Mouse (Mus musculus): ENCODE results near the gene Gpr153. TPM values are rescaled to one million over a fixed set of nuclear protein-coding genes. Genes with fewer than 3 reads are reported as not detected.
"Not testable (repeated sequence)": the region's sequence is repeated elsewhere in the genome, so short reads cannot be mapped to it uniquely, and the experiment has no call there.

Gene Gpr153
- 1.4 and 3.0 TPM in 2 replicates for polyA plus RNA-seq (2016; fragmentation: Nextera tagmentation; extraction: Ambion mirVana)

- WGBS = under 1% methylated on average over 48 of the region's 48 CpGs
These were observed at the start of gene Gpr153 for GRCm38 (mm10) chr4:152273621-152274236. Gene Gpr153, plus strand, starts transcription at chr4:152274232.

GRCm38 (mm10) chr4:152226901-152227486 is 47.0 kb upstream of the Gpr153 start:
- H3K27me3 ChIP-seq (ENCODE audit: low read depth, poor library complexity, severe bottlenecking) = no peaks in the 10 kb centered on the region
- peak overlapping the region; percentile 7; the same call in 1 of the 2 replicates for H3K27ac ChIP-seq
- WGBS = 88% methylated on average over 13 of the region's 13 CpGs
- DNase-seq (ENCODE audit: low spot score) = no peak
- no peak overlapping the region for H3K4me3 ChIP-seq
- H3K9me3 ChIP-seq (replicated peaks) = no peaks in the 10 kb centered on the region
- peaks cover 16% of the 10 kb centered on the region for H3K4me1 ChIP-seq
- H3K36me3 ChIP-seq = no peaks in the 10 kb centered on the region

More at GRCm38 (mm10) chr4:152273621-152274236, at the start of gene Gpr153:
- Histone ChIP-seq H3K27ac (peak within 1 kb of the TSS; percentile 82), H3K4me1 (peaks cover 55% of the 10 kb centered on the region), H3K9me3 (replicated peaks) (no peaks in the 10 kb centered on the region), H3K36me3 (no peaks in the 10 kb centered on the region), H3K27me3 (ENCODE audit: low read depth, poor library complexity, severe bottlenecking) (peaks cover 65% of the 10 kb centered on the region), H3K4me3 (peak within 1 kb of the TSS; percentile 71)
- peak; percentile 66 for DNase-seq (ENCODE audit: low spot score)

DNA sequence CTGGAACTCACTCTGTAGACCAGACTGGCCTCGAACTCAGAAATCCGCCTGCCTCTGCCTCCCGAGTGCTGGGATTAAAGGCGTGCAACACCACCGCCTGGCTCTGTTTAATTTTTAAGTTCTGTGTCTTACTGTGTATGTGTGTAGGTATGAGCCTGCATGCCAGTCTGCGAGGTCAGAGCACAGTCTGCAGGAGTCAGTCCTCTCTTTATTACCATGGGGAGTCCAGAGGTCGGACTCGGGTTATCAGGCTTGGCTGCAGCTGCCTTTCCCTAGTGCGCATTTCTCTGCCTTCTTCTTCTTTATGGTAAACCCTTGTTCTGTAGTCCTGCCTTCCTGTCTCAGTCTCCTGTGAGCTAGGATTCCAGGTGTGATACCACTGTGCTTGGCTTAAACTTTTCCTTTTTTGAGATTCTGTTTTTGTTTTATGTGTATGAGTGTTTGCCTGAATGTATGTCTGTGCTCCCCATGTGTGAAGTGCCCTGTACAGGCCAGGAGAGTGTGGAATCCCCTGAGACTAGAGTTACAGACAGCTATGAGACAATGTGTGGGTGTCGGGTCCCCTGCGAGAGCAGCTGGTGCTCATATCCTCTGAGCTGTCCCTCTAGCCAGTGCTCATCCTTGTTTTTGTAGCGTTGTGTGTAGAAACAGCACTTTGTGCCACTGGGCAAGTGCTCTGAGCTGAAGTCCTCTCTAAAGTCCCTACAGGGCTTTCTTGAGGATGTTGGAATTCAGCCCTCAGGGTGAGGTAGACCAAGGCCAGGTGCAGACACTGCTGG is 46.1 kb upstream of the Gpr153 start:
- Histone ChIP-seq H3K36me3 (no peaks in the 10 kb centered on the region), H3K9me3 (replicated peaks) (no peaks in the 10 kb centered on the region), H3K27ac (no peak overlapping the region), H3K4me3 (no peak overlapping the region), H3K4me1 (peaks cover 16% of the 10 kb centered on the region), H3K27me3 (ENCODE audit: low read depth, poor library complexity, severe bottlenecking) (no peaks in the 10 kb centered on the region)
- DNase-seq (ENCODE audit: low spot score) = no peak
- 83% methylated on average over 12 of the region's 12 CpGs for WGBS

GRCm38 (mm10) chr4:152230331-152230730 is 43.7 kb upstream of the Gpr153 start:
- not testable (repeated sequence) for H3K36me3 ChIP-seq; H3K9me3 ChIP-seq (replicated peaks); H3K27me3 ChIP-seq (ENCODE audit: low read depth, poor library complexity, severe bottlenecking); H3K4me3 ChIP-seq; H3K27ac ChIP-seq; DNase-seq (ENCODE audit: low spot score)
- 29% methylated on average over 4 of the region's 4 CpGs for WGBS
- H3K4me1 ChIP-seq = peaks cover 16% of the 10 kb centered on the region

- 89% methylated on average over 7 of the region's 7 CpGs for WGBS
- DNase-seq (ENCODE audit: low spot score) = no peak
- Histone ChIP-seq H3K27ac (no peak overlapping the region), H3K4me3 (no peak overlapping the region), H3K9me3 (replicated peaks) (no peaks in the 10 kb centered on the region), H3K4me1 (peaks cover 16% of the 10 kb centered on the region), H3K36me3 (no peaks in the 10 kb centered on the region), H3K27me3 (ENCODE audit: low read depth, poor library complexity, severe bottlenecking) (no peaks in the 10 kb centered on the region)
These were observed 42.7 kb upstream of the Gpr153 start for GRCm38 (mm10) chr4:152231326-152231725.

- H3K36me3 ChIP-seq = no peaks in the 10 kb centered on the region
- DNase-seq (ENCODE audit: low spot score) = no peak
- 93% methylated on average over 4 of the region's 4 CpGs for WGBS
- H3K27ac ChIP-seq = 0 out of 2 replicates have a peak overlapping the region, but pooled peaks have one; percentile 1
- no peaks in the 10 kb centered on the region for H3K27me3 ChIP-seq (ENCODE audit: low read depth, poor library complexity, severe bottlenecking)
- H3K4me1 ChIP-seq = peaks cover 16% of the 10 kb centered on the region
- no peaks in the 10 kb centered on the region for H3K9me3 ChIP-seq (replicated peaks)
- H3K4me3 ChIP-seq = no peak overlapping the region
These were observed 41.6 kb upstream of the Gpr153 start for GRCm38 (mm10) chr4:152232411-152232903.

DNA sequence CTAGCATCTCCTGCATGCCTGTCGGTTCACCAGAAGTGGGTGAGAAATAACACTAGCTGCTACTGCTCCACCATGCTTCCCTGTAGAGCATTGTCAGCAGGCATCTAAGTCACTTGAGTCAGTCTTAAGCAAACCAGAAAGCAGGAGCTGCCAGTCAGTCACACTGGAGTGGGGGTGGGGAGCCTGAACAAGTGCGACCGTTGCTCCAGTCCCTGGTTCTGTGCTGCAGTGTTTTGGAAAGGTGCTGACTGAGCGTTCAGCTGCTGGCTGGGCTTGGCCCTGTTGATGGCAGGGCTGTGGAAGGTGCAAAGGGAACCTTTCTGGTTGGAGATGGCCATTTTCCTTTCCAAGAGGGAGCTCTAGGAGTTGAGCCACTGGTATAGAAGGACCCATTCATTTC is 34.1 kb upstream of the Gpr153 start:
- Histone ChIP-seq H3K36me3 (no peaks in the 10 kb centered on the region), H3K27me3 (ENCODE audit: low read depth, poor library complexity, severe bottlenecking) (no peaks in the 10 kb centered on the region), H3K27ac (no peak overlapping the region), H3K4me1 (0 out of 2 replicates have a peak, but pooled peaks cover 4% of the 10 kb centered on the region), H3K4me3 (no peak overlapping the region), H3K9me3 (replicated peaks) (no peaks in the 10 kb centered on the region)
- no peak for DNase-seq (ENCODE audit: low spot score)
- 80% methylated on average over 4 of the region's 4 CpGs for WGBS

GRCm38 (mm10) chr4:152243241-152243891 is 30.7 kb upstream of the Gpr153 start:
- 89% methylated on average over 9 of the region's 9 CpGs for WGBS
- Histone ChIP-seq H3K27me3 (ENCODE audit: low read depth, poor library complexity, severe bottlenecking) (no peaks in the 10 kb centered on the region), H3K4me1 (peaks cover 22% of the 10 kb centered on the region), H3K36me3 (no peaks in the 10 kb centered on the region), H3K9me3 (replicated peaks) (no peaks in the 10 kb centered on the region), H3K4me3 (no peak overlapping the region), H3K27ac (no peak overlapping the region)
- DNase-seq (ENCODE audit: low spot score) = no peak

GRCm38 (mm10) chr4:152243969-152244368 is 30.1 kb upstream of the Gpr153 start:
- WGBS = 92% methylated on average over 8 of the region's 8 CpGs
- no peaks in the 10 kb centered on the region for H3K27me3 ChIP-seq (ENCODE audit: low read depth, poor library complexity, severe bottlenecking)
- H3K36me3 ChIP-seq = no peaks in the 10 kb centered on the region
- DNase-seq (ENCODE audit: low spot score) = no peak
- H3K4me1 ChIP-seq = peaks cover 22% of the 10 kb centered on the region
- H3K4me3 ChIP-seq = no peak overlapping the region
- no peaks in the 10 kb centered on the region for H3K9me3 ChIP-seq (replicated peaks)
- no peak overlapping the region for H3K27ac ChIP-seq

DNA sequence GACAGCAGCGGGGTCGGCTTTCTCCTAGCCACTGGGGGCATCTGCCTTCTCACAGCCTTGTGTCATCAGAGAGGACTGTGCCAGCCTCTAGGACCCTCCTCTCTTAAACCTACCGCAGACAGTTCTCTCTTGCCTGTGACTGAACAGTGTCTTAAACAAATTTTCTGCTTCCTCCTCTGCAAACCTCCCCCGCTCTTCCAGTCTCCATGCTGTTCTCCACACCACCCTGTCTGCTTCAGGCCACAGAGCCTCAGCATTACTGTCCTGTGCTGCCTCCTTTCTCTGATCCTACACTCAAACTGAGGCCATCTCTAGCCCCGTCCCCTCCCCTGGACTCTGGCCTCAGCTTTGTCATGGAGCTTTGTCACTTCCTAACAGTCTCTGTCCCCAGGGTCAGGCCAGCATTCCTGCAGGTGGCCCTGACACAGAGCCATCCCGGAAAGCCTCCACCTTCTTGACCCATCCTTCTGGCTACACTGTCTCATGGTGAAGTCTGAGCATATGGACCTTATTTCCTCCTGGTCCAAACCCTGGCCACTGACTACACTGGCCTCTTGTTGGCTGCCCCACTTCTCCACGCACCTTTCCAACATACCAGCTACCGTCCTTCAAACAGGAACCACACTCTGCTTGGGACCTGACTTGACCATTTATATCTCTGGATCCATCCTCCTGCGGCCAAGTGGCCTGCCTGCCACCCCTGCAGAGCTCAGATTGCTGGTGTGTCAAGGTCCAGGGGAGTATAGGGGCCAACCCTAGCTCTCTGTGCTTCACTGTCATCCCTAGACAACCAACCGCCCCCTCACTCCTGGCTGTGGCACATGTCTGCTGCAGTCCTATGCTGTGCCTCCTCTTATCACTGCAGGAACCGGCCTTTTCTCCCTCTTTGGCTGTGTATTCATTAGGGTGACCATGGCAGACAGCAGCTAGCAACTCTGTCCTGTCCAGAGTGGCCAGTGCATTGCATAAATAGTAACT is 29.2 kb upstream of the Gpr153 start:
- Histone ChIP-seq H3K27ac (no peak overlapping the region), H3K4me1 (peaks cover 22% of the 10 kb centered on the region), H3K27me3 (ENCODE audit: low read depth, poor library complexity, severe bottlenecking) (no peaks in the 10 kb centered on the region), H3K36me3 (no peaks in the 10 kb centered on the region), H3K4me3 (no peak overlapping the region), H3K9me3 (replicated peaks) (no peaks in the 10 kb centered on the region)
- WGBS = 85% methylated on average over 11 of the region's 11 CpGs
- DNase-seq (ENCODE audit: low spot score) = no peak

DNA sequence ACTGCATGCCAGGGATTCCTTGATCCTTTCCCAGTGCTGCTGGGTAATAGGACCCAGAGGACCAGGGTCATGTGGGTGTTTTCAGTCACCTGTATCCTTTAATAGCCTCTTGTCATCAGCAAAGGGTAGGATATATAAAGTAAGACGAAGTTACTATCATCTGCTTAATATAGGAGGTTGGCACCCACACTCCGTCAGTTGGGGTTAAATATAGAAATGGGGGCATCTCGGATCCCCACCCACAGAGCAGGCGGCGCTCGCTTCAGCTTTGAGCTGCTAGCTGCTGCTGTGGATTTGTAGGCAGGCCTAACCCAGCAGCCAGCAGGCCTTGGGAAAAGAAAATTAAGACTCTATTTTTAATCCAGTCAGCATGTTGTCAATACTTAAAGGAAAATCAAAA is 28.0 kb upstream of the Gpr153 start:
- Histone ChIP-seq H3K4me1 (peaks cover 22% of the 10 kb centered on the region), H3K27me3 (ENCODE audit: low read depth, poor library complexity, severe bottlenecking) (no peaks in the 10 kb centered on the region), H3K27ac (no peak overlapping the region), H3K36me3 (no peaks in the 10 kb centered on the region), H3K9me3 (replicated peaks) (no peaks in the 10 kb centered on the region), H3K4me3 (no peak overlapping the region)
- no peak for DNase-seq (ENCODE audit: low spot score)
- WGBS = 83% methylated on average over 6 of the region's 6 CpGs

- no peaks in the 10 kb centered on the region for H3K36me3 ChIP-seq
- H3K9me3 ChIP-seq (replicated peaks) = no peaks in the 10 kb centered on the region
- peak overlapping the region; percentile 16; the same call in 1 of the 2 replicates for H3K27ac ChIP-seq
- peaks cover 22% of the 10 kb centered on the region for H3K4me1 ChIP-seq
- 89% methylated on average over 3 of the region's 3 CpGs for WGBS
- H3K27me3 ChIP-seq (ENCODE audit: low read depth, poor library complexity, severe bottlenecking) = no peaks in the 10 kb centered on the region
- no peak for DNase-seq (ENCODE audit: low spot score)
- no peak overlapping the region for H3K4me3 ChIP-seq
These were observed 26.8 kb upstream of the Gpr153 start for GRCm38 (mm10) chr4:152247195-152247594.

Measured in limb, embryonic 10.5 days (tissue).